Mouse (Mus musculus) megakaryocyte, adult 5-6 weeks (primary cell): ENCODE results near the gene Gm21885. TPM values are rescaled to one million over a fixed set of nuclear protein-coding genes. Genes with fewer than 3 reads are reported as not detected.

Experiments
- ATAC-seq: 2 replicates; pipeline ENCODE4 v1.8.0; 2016; ENCODE audit warnings: mild to moderate bottlenecking, inconsistent platforms; ENCODE audit not compliant: poor library complexity, severe bottlenecking
- total RNA-seq, 2 experiments: library from RNA; stranded (forward) in 1 of 2; stranded (reverse) in 1 of 2; fragments of 153-499, 151-499 nt in 1 of 2; fragments of 221-1000, 200-1000 nt in 1 of 2; gene quantifications; 2 replicates each; pipeline versions ENCODE4 v1.2.3 to v1.2.4; 2015 to 2017

The Gm21885 gene
- total RNA-seq, 2 experiments from 2014 or later = not detected

DNA sequence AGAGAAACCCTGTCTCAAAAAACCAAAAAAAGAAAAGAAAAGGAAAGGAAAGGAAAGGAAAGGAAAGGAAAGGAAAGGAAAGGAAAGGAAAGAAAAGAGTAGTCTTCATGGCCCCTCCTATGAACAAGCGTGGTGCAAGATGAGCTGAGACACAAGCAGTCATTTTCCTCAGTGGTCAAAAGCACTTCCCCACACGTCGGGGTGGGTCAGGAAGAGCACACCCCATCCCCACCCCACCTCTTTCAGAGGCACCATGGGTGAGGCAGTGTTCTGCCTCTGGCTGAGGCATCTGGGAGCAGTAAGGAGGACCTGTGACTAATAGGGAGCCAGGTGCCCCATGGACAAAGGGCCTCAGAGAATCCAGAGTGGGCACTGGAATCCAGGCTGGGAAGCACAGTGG is 15.5 kb upstream of the Gm21885 start:
- peak; percentile 63 for ATAC-seq

DNA sequence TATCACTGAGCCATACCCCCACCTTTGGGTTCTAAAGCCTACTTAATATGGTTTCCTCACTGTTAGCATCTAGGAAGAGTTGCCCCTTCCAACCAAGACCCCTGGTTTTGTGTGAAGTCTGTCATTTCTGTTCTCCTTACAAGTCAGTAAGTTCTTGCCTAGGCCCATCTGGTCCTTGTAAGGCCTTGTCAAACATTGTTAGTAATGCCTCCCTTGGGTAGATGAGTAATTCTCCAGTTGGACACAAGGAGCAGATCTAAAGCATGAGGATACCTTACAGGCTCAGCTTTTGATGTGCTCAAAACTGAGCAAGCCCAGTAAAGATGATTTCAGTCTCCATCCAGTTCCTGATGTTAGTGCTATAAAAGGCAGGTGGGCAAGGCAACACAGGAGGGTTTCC is 12.9 kb upstream of the Gm21885 start:
- ATAC-seq = no peak

DNA sequence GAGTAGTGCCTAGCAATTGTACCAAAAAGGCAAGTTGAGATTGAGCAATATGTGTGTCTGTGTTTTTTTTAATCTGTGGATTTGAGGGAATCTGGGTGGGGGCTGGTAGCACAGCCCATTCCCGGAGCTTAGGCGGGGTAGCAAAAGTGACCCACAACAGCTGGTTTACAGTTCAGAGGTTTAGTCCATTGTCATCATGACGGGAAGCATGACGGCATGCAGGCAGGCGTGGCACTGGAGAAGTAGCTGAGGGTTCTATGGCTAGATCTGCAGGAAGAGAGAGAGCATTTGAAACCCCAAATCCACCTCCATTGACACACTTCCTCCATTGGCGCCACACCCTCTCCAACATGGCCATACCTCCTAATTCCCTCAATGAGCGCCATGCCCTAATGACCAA is 11.8 kb upstream of the Gm21885 start:
- peak; percentile 36 for ATAC-seq

DNA sequence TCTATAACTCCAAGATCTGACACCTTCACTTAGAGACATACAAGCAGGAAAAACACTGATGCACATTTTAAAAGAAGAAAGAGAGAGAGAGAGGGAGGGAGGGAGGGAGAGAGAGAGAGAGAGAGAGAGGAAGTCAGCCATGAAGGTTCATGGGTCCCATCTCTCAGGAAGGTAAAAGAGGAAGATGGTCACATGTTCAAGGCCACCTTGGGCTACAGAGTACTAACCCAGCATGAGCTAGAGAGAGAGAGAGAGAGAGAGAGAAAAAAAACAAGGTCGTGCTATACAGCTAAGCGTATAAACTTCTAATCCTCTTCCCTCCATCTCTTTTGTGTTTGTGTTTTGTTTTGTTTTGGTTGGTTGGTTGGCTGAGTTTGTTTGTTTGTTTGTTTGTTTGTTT is 10.7 kb upstream of the Gm21885 start:
- no peak for ATAC-seq

DNA sequence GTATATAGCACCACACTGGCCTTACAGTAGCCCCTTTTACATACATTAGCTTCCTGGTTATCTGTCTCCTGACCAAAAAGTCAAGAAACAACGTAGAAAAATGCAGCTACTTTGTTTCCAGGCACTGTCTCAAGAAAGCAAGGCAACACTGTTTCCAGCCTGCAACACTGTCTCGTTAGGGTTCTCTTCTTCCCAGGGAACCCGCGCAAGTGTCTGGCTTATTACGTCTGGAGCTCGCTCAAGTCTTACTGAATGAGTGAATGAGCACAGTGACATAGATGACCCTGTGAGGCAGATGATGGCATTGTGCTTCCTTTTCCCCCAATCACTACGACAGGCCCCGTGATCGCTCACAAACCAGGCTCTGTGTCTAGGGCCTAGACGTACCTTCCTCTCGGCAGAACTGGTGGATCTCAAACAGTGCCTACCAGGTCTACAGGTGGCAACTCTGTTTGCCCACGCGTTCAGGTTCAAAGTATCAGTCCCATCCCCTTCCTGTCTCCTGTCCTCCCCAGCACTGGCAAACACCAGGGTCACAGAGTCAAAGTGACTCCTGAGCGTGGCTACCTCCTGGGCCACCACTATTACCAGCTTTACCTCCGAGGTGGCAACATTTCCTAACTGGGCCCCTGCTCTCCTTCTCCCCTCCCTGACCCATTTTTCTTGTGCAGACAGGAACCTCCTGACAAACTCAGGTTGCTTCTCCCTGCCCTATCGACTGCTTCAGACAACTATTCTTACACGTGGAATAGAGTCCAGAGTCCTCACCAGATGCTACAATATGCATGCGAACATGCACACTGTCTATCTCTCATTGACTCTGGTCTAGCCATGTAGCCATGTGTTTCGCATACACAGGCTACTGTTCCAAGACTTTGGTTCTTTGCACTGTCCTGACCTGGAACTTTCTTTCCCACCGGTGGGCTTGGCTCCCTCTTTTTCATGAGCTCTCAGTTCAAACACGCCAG is 8.4 kb upstream of the Gm21885 start:
- ATAC-seq = no peak

DNA sequence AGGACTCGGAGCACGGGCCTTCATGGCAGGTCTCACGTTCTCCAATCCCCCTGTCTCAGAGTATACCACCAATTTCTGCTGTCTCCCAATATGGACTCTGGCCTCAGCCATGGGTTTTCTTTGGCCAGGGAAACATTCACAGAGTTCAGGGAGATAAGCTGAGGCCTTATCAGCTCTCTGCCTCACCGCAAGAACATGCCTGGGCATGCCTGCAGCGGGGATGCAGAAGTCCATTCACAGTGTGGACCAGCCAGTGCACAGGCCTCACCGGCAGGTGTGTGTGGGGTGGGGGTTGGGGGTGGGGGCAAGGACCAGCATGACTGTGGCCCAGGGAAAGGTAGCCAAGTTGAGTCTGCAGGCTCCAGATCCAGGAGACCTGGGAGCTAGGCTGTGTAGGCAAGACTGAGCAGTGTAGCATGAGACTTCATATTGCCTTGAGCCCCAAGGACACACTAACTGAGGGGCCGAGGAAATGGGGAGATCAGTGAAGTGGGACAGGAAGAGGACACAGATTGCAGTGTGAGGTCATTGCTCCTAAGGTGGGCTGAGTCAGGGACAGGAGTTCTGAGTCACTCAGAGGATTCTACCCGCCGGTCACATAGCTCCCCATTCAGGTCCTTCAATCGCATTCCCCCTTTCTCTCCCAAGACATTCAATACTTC is 7.3 kb upstream of the Gm21885 start:
- no peak for ATAC-seq

DNA sequence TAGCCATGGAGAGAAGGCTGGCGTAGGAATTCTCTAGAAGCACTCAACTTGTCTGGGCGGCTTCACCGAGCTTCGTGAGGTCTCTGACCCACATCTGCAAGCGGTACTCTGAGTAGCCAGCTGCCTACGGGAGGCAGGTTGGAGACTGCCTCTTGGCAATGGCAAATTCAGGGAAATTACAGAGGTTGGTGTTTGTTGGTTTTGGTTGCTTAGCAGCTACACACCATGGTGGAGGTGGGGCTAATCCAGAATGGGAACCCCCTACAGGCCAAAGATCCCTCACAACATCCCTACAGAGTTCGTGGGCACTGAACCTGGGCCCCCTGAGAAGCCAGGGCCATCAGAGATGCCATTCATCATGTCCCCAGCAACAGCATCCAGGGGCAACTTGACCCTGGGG is 6.4 kb upstream of the Gm21885 start:
- no peak for ATAC-seq

DNA sequence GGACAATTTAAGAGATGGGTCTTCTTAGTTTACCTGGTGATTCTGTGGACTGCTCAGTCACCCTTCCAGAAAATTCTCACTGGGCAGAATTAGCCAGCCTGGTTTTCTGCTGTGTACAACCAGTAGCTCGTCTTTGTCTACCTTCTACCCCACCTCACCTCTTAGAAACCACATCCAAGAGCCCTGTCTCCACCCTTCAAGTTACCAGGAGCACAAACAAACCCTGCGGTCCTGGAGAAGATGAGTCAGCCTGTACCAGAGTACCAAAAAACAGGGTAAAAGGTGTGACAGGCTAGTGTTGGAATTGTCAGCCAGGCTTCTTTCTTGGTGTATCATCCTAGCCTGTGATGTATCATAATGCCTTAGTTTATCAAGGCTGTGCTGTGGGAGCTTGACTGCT is 6.0 kb upstream of the Gm21885 start:
- ATAC-seq = no peak

DNA sequence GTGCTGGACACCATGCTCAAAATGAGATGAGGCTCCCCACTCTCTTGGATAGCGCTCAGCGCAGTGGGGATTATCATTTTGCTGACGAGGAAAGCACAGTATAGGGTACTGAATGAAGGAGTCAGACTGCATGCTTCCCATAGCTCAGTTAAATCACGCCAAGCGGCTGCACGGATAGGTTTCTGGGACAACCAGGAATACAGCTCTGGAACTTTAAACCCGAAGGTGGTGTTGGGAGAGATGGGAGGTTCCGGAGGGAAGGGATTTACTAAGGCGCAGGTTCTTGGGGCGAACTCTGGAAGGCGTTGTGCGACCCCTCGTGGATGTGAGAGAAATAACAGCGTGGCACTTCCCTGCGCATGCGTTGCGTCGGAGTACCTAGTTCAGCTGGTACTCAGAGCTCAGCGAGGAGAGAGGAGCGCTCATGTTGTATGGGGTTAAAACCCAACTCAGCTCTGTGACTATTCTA is 4.8 kb upstream of the Gm21885 start:
- ATAC-seq = peak; percentile 95

DNA sequence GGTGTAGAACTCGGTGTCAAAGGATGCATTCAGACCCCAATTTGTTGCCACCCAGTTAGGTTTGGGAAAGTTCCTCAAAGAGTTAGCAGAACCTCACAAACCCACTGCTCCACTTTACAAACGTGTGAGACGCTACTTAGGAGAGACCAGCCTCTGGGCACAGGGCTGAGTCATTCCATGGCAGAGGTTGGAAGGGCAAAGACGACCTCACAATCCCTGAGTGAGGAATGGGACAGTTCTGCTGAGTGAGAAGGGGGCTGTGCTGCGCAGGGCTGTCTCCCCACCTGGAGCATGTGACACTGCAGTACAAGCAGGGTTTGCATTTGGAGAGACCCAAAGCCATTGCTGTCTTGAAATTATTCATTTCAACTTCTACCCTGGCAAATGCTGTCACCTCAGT is 618 bp downstream of the Gm21885 start:
- no peak for ATAC-seq

DNA sequence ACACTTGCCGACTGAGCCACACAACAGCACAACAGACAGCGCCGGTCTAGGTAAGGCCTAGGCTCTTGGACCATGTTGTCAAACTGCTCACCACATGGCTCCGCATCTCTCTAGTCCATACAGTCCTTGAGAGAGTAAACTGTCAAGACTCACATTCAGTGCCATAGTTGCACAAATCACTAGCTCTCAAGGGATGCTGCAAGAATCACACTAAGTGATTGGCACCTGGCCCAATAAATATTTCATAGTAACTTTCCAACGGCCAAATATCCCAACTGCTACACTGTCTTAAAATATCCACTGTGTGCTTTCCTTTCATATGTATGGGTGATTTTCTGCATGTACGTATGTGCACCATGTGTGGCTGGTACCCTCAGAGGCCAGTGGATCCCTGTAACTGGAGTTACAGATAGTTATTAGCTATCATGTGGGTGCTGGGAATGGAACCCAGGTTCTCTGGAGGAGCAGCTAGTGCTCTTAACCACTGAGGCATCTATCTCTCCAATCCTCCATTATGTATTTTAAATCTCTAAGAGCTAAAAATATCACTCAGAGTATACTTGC is 1.9 kb downstream of the Gm21885 start:
- no peak for ATAC-seq

DNA sequence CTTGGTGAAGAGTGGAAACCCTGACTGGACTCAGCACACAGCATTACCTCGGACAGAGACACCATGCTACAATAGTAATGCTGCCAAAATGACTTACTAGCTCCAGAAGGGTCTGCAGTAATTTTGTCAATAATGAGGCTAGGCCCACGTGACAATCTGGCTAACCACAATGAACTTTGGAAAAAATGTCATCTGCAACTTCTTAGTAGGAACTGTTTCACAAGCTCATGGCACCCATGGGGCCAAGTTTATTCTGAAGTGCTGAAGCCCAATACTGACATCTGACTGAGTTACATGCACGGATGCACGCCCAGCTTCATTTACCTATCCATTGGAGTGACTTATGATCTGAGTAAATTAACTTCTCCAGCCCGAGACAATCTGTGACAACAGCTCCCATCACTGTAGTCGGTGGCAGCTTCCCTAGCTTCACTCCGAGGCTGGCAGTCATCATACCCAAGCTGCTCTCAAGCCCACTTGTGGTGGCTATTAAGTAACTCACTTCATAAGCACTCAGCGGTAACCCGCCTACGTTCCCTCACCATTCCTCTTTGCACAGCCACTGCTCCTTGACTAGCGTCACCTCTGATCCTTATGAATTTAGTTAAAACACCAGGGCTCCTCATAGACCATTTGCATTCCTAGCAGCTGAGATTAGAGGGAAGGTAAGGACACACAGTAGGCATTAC is 4.4 kb downstream of the Gm21885 start:
- no peak for ATAC-seq

DNA sequence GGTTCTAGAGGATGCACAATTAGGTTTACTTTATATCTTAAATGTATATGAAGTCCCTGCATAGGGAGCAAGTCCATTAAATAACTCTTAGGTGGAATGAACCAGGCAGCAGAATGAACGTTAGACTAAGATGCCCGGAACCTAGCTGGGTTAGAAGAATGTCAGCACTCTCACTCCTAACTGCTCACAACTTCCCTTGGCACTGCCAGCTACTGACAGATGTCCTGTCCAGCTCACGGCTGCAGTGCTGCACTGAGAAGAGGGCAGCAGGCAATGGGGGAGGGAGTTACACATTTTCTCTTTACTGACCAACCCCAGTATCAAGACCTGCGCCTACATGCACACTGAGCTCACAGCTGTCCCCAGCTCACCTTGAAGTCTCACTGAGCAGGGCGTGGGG is 5.4 kb downstream of the Gm21885 start:
- no peak for ATAC-seq

DNA sequence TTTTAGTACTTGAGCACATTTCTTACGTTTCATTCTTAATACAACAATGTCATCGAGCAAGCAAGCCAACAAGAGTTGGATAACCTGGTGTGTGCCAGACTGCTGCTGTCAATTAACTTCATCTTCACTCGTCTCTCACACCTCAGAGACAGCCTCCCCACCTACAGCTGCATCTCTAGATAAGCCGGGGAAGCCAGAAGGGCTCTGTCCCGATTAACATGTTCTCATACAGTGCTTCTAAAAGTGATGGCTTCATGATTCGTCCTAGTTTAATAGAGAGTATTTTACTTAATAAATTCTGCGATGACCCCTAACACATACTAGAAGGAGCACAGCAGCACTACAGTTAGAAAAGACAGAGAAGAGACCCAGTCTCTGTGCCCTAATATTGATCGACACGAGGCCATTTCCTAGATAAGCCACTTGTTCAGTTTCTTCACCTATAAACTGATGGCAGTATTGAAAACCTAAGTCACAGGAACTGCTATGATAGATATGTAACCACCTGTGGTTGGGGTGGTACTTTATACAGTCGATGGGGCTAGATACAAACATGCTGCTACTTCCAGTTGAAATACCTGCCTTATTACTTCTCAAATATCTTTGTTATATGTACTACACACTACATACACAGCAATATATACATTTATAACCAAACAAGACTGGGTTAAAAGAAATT is 8.5 kb downstream of the Gm21885 start:
- no peak for ATAC-seq

DNA sequence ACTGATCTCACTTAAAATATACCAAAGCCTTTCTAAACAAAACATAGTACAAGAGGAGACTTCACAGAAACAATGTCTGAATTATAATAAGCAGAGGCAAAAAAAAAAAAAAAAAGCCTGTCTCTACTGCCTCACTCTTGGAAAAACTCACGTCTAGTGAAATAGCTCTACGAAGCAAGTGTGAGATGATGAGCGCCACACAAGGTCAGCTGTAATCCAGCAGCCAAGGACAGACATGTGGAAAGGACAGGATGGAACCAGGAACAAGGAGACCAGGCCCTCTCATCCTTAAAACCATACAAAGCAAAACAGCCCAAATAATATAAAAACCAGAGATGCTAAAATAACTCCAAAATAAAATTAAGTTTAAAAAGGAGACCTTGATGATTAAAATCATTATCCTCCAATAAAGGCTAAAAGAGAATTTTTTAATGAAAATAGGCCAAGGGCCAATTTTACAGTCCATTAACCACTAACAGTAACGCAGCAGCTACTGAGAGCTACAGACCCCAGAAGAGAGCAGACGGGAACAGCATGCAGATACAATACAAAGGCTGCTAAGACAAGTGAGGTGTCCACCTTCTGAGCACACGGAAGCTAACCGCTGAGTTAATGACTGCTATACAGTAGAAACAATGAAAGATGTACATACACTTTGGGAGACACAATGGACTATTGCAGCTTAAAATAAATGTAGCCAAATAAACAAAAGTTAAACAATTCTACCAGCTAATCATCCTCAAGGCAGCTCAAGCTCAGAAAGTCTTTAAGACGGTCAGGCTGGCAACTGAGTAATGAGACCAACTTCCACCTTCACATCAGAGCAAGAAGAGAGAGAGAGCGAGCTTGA is 13.5 kb downstream of the Gm21885 start:
- no peak for ATAC-seq

DNA sequence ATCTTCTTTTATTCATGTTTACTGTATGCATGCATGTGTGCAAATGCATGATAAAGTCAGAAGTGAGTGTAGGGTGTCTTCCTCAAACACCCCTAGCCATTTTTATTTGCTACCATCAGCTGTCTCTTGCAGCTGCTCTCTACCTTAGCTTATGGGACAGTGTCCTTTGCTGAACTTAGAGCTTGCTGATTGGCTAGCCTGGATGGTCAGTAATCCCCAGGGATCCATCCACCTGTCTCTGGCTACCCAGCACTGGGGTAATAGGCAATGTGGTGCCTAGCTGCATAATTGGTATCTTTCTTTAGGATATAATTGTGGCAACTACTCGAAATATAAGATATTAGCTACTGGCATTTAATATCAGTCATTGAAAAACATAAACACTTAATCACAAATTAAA is 31.1 kb downstream of the Gm21885 start:
- ATAC-seq = no peak

DNA sequence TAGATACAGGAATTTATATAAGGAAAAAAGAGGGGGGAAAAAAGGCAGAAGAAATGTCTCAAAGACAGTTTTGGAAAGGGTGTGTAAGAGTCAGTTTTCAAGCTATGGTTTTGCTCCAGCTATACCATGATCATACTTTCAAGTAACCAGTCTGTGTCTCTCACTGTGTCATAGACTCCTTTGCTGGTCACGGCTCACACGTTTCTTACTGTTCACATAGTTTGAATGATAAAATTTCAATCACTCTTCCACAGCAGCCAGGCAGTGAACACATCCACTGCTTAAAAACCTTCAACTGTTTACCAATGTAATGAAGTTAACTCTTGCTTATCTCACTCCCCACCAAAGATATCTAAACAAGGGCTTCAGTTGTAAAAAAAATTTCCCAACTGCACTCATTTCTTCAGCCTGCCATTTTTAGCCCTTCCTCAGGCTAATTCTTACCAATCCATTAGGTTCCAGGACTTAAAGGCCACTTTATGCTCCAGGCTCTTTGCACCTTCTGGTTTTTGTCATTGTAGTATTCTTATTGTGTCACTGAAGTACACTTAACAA is 32.5 kb downstream of the Gm21885 start:
- no peak for ATAC-seq

DNA sequence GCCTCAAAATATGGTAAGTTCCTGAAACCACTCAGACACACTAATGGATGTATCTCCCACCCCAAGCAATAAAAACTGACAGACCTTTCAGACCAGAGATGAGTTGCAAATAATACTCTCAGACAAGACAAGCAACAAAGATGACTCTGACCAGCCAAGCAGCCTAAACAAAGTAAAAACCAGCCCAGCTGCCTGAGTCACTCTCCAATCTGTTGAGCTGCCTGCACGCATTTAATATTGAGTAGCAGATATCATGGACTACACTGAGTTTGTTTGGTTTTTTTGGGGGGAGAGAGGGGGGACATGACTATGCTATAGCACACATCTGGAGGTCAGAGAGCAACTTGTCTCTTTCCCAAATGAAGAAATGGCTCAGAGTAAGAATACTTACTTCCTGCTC is 33.6 kb downstream of the Gm21885 start:
- no peak for ATAC-seq

DNA sequence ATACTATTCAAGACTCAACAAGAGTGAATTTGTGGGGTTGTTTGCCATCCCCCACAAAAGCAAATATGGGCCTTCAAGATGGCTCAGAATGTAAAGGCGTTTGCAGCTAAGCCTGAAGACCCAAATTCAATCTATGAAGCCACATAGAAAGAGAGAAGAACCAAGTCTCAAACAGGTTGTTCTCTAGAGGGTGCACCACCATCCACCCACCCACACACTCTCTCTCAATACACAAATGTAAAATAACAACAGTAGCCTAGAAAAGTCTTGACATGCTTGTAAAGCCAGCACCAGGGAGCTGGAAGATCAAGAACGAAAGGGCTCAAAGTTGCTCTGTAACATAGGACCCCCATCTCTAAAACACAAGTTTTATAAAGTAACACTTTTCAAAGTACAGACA is 34.9 kb downstream of the Gm21885 start:
- ATAC-seq = no peak
